Mouse (Mus musculus): ENCODE data around the gene Nuak1. TPM values are rescaled to one million over a fixed set of nuclear protein-coding genes. Genes with fewer than 3 reads are reported as not detected.

Gene Nuak1
- polyA plus RNA-seq, 1 experiment from 2014 or later, result 2.4 TPM

GRCm38 (mm10) chr10:84365166-84365865 lies 75.1 kb downstream of the Nuak1 start:
- no peaks in the 10 kb centered on the region for H3K4me1 ChIP-seq (replicated peaks; ENCODE audit: insufficient read depth, low read length)
- ATAC-seq (replicated peaks; ENCODE audit: low FRiP score, low read depth), result no peak
- 60% methylated on average over 7 of the region's 7 CpGs for WGBS

GRCm38 (mm10) chr10:84363833-84364232 lies 76.6 kb downstream of the Nuak1 start:
- H3K9ac ChIP-seq (ENCODE audit: low read depth, low read length), result no peak overlapping the region
- H3K4me3 ChIP-seq (replicated peaks; ENCODE audit: low read depth, low read length), result no peak overlapping the region
- no peaks in the 10 kb centered on the region for H3K36me3 ChIP-seq (ENCODE audit: insufficient read depth, low read length)
- ATAC-seq (replicated peaks; ENCODE audit: low FRiP score, low read depth) (no peak), DNase-seq (ENCODE audit: low spot score) (no peak)
- H3K27me3 ChIP-seq (ENCODE audit: insufficient read depth, low read length), result no peaks in the 10 kb centered on the region
- no peak overlapping the region for H3K27ac ChIP-seq
- no peaks in the 10 kb centered on the region for H3K9me3 ChIP-seq (replicated peaks; ENCODE audit: low read length)
- no peak for TF ChIP-seq CTCF (IDR thresholded peaks at IDR 0.05; ENCODE audit: low read depth)
- H3K4me2 ChIP-seq (ENCODE audit: low read length), result no peak overlapping the region
- H3K4me1 ChIP-seq (replicated peaks; ENCODE audit: insufficient read depth, low read length), result no peaks in the 10 kb centered on the region
- WGBS, result 82% methylated on average over 7 of the region's 7 CpGs

More at GRCm38 (mm10) chr10:84365166-84365865, 75.1 kb downstream of the Nuak1 start:
- no peak for TF ChIP-seq CTCF (IDR thresholded peaks at IDR 0.05; ENCODE audit: low read depth)
- Histone ChIP-seq H3K27me3 (ENCODE audit: insufficient read depth, low read length) (no peaks in the 10 kb centered on the region), H3K4me2 (ENCODE audit: low read length) (no peak overlapping the region), H3K4me3 (replicated peaks; ENCODE audit: low read depth, low read length) (no peak overlapping the region), H3K36me3 (ENCODE audit: insufficient read depth, low read length) (no peaks in the 10 kb centered on the region), H3K27ac (no peak overlapping the region), H3K9me3 (replicated peaks; ENCODE audit: low read length) (no peaks in the 10 kb centered on the region), H3K9ac (ENCODE audit: low read depth, low read length) (no peak overlapping the region)
- peak; percentile 38 for DNase-seq (ENCODE audit: low spot score)

GRCm38 (mm10) chr10:84360953-84361352 lies 79.4 kb downstream of the Nuak1 start:
- no peak overlapping the region for H3K4me2 ChIP-seq (ENCODE audit: low read length)

GRCm38 (mm10) chr10:84360391-84360790 lies 80.0 kb downstream of the Nuak1 start:
- ATAC-seq (replicated peaks; ENCODE audit: low FRiP score, low read depth), result no peak
- no peak for TF ChIP-seq CTCF (IDR thresholded peaks at IDR 0.05; ENCODE audit: low read depth)

More at GRCm38 (mm10) chr10:84360953-84361352, 79.4 kb downstream of the Nuak1 start:
- DNase-seq (ENCODE audit: low spot score) (no peak), ATAC-seq (replicated peaks; ENCODE audit: low FRiP score, low read depth) (no peak)
- H3K27ac ChIP-seq, result no peak overlapping the region
- WGBS, result 82% methylated on average over 4 of the region's 4 CpGs
- no peak for TF ChIP-seq CTCF (IDR thresholded peaks at IDR 0.05; ENCODE audit: low read depth)
- no peaks in the 10 kb centered on the region for H3K9me3 ChIP-seq (replicated peaks; ENCODE audit: low read length)
- H3K4me1 ChIP-seq (replicated peaks; ENCODE audit: insufficient read depth, low read length), result no peaks in the 10 kb centered on the region
- no peak overlapping the region for H3K9ac ChIP-seq (ENCODE audit: low read depth, low read length)
- H3K36me3 ChIP-seq (ENCODE audit: insufficient read depth, low read length), result no peaks in the 10 kb centered on the region
- H3K4me3 ChIP-seq (replicated peaks; ENCODE audit: low read depth, low read length), result no peak overlapping the region
- no peaks in the 10 kb centered on the region for H3K27me3 ChIP-seq (ENCODE audit: insufficient read depth, low read length)

GRCm38 (mm10) chr10:84358738-84359120 lies 81.7 kb downstream of the Nuak1 start:
- H3K9ac ChIP-seq (ENCODE audit: low read depth, low read length), result no peak overlapping the region
- no peak overlapping the region for H3K4me2 ChIP-seq (ENCODE audit: low read length)
- no peak for TF ChIP-seq CTCF (IDR thresholded peaks at IDR 0.05; ENCODE audit: low read depth)
- no peaks in the 10 kb centered on the region for H3K36me3 ChIP-seq (ENCODE audit: insufficient read depth, low read length)
- no peaks in the 10 kb centered on the region for H3K9me3 ChIP-seq (replicated peaks; ENCODE audit: low read length)
- ATAC-seq (replicated peaks; ENCODE audit: low FRiP score, low read depth) (no peak), DNase-seq (ENCODE audit: low spot score) (no peak)
- 96% methylated on average over 4 of the region's 4 CpGs for WGBS
- no peaks in the 10 kb centered on the region for H3K27me3 ChIP-seq (ENCODE audit: insufficient read depth, low read length)
- no peak overlapping the region for H3K27ac ChIP-seq
- no peak overlapping the region for H3K4me3 ChIP-seq (replicated peaks; ENCODE audit: low read depth, low read length)
- no peaks in the 10 kb centered on the region for H3K4me1 ChIP-seq (replicated peaks; ENCODE audit: insufficient read depth, low read length)

More at GRCm38 (mm10) chr10:84360391-84360790, 80.0 kb downstream of the Nuak1 start:
- 52% methylated on average over 9 of the region's 9 CpGs for WGBS
- Histone ChIP-seq H3K36me3 (ENCODE audit: insufficient read depth, low read length) (no peaks in the 10 kb centered on the region), H3K9me3 (replicated peaks; ENCODE audit: low read length) (no peaks in the 10 kb centered on the region), H3K27ac (no peak overlapping the region), H3K27me3 (ENCODE audit: insufficient read depth, low read length) (no peaks in the 10 kb centered on the region), H3K9ac (ENCODE audit: low read depth, low read length) (no peak overlapping the region), H3K4me1 (replicated peaks; ENCODE audit: insufficient read depth, low read length) (no peaks in the 10 kb centered on the region), H3K4me2 (ENCODE audit: low read length) (no peak overlapping the region), H3K4me3 (replicated peaks; ENCODE audit: low read depth, low read length) (no peak overlapping the region)
- DNase-seq (ENCODE audit: low spot score), result no peak

- DNase-seq (ENCODE audit: low spot score) (no peak), ATAC-seq (replicated peaks; ENCODE audit: low FRiP score, low read depth) (no peak)
- no peak for TF ChIP-seq CTCF (IDR thresholded peaks at IDR 0.05; ENCODE audit: low read depth)
- Histone ChIP-seq H3K4me3 (replicated peaks; ENCODE audit: low read depth, low read length) (no peak overlapping the region), H3K4me1 (replicated peaks; ENCODE audit: insufficient read depth, low read length) (no peaks in the 10 kb centered on the region), H3K27ac (no peak overlapping the region), H3K9me3 (replicated peaks; ENCODE audit: low read length) (no peaks in the 10 kb centered on the region), H3K27me3 (ENCODE audit: insufficient read depth, low read length) (no peaks in the 10 kb centered on the region), H3K4me2 (ENCODE audit: low read length) (no peak overlapping the region), H3K36me3 (ENCODE audit: insufficient read depth, low read length) (no peaks in the 10 kb centered on the region), H3K9ac (ENCODE audit: low read depth, low read length) (no peak overlapping the region)
- WGBS, result 68% methylated on average over 4 of the region's 4 CpGs
Observed at GRCm38 (mm10) chr10:84357997-84358737, 82.2 kb downstream of the Nuak1 start.
